Mouse (Mus musculus) G1E-ER4 (cell line): ENCODE measurements at regions not wholly inside any gene's neighbourhood (a gene's known extent, or its start where the extent isn't known, plus 50 kb on each side); places are given as distances from the start of the nearest gene placed in this dataset.

Experiments used
- GATA1 ChIP-seq: IDR thresholded peaks from one replicate; pipeline ENCODE4 v1.8.0; 2012; ENCODE audit warnings: low read length, inconsistent platforms

DNA sequence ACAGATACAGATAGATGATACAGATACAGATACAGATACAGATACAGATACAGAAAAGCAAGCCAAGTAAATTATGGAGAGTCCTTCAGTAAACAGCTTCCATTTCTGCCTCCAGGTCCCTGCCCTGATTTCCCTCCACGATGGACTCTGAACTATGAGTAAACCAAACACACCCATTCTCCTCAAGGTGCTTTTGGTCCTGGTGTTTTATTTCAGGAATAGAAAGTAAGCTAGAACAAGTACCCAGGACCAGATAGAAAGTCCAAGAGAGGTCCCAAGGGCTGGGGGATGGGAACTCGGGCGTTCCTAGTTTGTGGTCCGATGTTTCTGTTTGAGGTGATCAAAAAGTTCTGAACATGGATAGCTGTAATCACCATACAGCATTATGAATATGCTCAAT is 69.5 kb upstream of the Gm9887 start:
- TF ChIP-seq GATA1: no peak

DNA sequence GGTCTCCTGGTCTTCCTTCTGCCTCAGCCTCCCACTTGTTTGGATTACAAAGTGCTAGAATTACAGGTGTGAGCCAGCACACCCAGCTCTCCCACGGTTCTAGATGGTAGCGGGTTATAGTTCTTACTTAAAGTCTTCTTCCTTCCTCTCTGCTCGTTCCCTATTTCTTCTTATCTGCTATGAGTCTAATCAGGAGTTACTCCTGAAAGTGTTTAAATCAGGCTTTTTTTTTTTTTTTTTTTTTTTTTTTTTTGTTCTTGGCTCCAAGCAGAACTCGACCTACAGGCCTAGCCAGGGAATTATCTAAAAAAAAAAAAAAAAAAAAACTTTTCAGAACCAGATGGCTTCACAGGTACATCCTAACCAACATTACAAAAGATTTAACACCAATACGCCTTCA is 66.0 kb upstream of the Gm9887 start:
- no peak for TF ChIP-seq GATA1

DNA sequence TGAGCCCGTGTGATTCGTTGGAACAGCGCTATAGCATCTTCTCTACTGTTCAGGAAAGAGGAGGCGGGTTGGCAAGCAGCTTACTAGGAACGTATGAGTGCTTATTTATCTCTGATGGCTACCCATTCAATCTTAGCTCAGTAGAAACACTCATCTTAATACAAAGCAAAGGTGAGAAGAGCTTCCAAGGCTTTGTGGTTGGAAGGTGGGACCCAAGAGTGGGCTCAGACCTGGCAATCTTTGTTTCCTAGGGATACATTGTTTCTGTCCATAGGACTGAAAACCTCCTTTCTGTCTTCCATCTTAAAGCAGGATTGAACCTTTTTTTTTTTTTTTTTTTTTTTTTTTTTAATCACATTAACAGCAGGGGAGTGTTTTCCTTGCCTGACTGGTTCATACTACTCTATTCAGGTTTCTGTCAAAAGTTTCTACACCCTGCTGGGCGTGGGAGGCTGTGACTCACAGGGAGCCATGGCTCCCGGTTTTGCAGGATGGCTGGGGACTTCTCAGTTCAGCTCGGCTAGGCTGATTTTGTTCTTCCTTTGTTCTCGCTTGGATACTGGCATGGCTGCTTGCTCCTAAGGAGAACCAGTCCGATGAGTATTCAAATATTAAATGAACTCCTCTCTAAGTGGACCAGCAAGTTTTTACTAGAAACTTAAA is 64.7 kb upstream of the Gm9887 start:
- TF ChIP-seq GATA1: no peak

DNA sequence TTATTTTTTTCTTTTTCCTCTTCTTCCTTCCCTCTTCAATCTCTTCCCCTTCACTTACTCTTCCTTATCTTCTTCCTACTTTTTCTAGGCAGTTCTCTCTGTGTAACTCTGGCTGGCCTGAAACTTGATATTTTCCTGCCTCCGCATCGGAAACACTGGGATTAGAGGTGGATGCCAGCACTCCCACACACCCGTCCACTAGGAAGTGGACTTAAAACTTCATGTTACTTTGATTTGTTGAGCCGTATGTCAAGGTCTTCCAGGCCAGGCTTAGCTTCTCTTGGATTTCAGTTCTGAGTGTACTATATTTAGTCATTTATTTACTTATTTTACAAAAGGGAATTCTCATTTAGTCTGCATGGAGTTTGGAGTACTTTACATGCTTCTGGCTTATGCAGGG is 62.1 kb upstream of the Gm9887 start:
- TF ChIP-seq GATA1: no peak

DNA sequence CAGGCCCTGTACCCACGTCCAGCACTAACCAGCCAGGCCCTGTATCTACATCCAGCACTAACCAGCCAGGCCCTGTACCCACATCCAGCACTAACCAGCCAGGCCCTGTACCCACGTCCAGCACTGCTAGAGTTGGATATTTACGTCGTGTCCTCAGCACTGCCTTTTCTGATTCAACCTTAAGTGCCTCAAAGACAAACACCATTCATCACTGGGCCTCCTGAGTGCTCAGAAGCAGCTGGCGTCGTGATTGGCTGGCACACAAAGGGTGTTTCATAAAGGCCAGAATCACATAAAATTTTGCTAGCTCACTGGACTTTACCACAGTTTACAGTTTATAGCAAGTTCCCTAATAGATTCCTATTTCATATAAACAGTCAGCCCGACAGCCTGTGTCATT is 59.8 kb upstream of the Gm9887 start:
- TF ChIP-seq GATA1: no peak

DNA sequence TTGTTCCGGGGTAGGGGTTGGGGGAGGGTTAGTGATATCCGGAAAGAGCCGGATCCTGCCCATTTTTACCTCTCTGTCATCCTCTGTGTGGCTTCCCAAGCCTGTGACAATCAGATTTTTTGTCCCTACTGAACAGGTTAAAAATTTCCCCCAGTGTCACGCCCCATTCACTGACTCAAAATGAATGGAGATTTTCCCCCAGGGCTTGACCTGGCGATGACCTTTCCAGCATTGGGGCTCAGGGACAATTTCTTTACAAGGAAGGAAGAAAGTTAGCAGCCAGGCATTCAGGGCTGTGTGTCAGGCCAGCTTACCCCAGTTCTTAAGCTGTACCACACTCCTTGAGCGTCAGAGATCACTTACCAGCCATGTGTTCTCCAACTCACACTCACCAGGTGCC is 55.9 kb upstream of the Gm9887 start:
- TF ChIP-seq GATA1: no peak

DNA sequence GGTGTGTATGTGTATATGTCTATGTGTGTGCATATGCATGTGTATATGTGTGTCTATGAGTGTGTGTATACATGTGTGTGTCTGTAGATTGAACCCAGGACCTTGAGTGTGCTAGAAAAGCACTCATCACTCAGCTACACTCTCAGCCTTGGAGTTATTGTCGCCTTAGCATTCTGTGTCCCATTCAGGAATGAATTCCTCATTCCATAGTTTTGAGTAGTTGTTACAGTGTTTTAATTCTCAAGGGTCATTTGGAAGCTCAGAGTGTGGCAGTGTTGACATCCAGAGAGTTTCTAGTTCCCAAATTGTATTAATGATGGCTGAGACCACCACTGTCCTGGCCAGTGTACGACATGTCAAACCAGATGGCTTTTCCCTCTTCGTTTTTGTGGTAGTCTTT is 53.4 kb upstream of the Gm9887 start:
- TF ChIP-seq GATA1: no peak

DNA sequence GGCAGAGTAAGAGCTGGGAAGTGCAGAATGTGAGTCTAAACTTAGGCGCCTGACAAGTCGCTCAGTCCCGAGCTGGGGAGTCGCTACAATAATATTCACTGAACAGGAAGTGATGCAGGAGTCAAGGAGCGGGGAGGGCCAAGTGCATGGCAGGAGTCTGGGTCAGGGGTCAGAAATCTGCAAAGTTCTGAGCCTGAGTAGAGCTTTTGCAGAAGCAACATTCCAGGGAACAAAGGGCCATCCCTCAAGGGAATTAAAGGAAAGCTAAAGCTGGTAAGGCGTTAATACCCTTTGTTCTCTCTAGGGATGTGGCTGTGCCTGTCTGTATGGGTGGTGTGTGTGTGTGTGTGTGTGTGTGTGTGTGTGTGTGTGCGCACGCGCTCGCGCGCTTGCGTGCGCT is 52.7 kb upstream of the Gm9887 start:
- no peak for TF ChIP-seq GATA1
